Mouse (Mus musculus) spleen, adult 2 months (tissue): ENCODE measurements around the gene Vamp8.
A peak's percentile ranks its signal among the peaks of the same experiment; 100 is the strongest.

ENCODE experiments used
- CTCF ChIP-seq: fragments of 200-500 bp; IDR thresholded peaks from 2 replicates; pipeline ENCODE4 v1.5.1; 2011; ENCODE audit warnings: mild to moderate bottlenecking, inconsistent platforms; ENCODE audit not compliant: insufficient read depth, insufficient read length, insufficient replicate concordance; ENCODE audit errors: extremely low read depth
- POLR2A ChIP-seq: fragments of 200-500 bp; IDR thresholded peaks from 2 replicates; pipeline ENCODE4 v1.6.1; 2011; ENCODE audit warnings: low read depth, low read length, inconsistent platforms

- TF ChIP-seq POLR2A (peak; percentile 71), CTCF (no peak; the same call in 1 of the 2 replicates)
These were observed 28.1 kb downstream of the Vamp8 start for GRCm38 (mm10) chr6:72362132-72363028.
